Mouse (Mus musculus) kidney, postnatal 10 days (tissue): Measurements from ENCODE around the gene Smarcal1.

Experiments used
- DNase-seq: peaks from one replicate; pipeline ENCODE4 v3.0.0; 2021; ENCODE audit warnings: mixed read lengths

Gene Smarcal1

DNA sequence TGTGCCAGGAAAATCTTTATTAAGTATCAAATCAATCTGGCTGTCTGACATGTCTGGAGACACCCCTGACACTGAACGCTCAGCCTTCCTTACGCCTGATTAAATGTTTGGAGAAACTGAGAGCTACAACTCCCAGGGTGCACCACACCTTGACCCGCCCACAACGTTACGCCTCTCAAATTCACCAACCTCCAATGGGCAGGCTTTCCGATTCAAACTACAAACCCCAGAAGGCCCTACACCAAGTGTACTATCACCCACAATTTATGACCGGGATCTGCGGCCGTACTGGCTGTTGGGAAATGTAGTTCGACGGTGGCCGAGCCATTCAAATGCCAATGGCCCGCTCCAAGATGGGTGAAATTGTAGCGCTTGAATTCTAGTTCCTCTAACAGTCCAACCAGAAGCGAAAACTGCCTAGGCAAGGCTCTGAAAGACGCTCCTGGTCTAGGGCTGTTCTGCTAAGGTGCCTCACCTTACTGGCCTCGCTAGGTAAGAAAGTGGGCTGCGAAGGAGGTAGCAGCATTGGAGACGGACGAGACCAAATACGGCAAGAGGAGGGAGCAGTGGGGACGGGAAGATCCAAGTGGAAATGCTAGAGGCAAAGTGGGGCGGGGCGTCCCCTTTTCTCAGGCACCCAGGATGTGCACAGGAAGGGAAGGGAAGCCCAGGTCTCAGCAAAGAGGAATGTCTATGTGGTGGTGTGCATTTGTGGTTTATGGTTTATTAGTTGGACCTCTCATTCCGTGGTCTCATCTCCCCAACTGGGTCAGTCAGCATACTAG is at the start of gene Smarcal1:
Gene Smarcal1 (plus strand): TSS at position 305 of the 785 bp plus-strand sequence.
- DNase-seq: peak; percentile 94

DNA sequence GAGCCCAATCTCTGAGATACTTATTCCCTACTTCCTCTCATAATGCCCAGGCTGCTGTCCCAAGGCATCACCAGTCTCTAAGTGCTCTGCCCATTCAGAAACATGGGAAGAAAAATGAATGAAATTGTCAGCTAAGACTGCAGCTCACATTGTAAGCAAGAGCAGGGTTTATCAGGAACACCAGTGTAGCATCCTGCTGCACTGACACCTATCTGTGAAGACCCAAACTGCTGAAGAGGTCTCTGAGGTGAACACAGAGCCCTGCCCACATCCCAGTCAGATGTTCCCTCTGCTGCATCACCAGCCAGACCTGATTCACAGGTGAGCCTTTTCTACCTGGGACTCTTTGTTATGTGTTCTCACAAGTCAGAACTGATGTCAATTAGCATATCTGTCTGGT is 49.6 kb upstream of the Smarcal1 start:
- no peak for DNase-seq

DNA sequence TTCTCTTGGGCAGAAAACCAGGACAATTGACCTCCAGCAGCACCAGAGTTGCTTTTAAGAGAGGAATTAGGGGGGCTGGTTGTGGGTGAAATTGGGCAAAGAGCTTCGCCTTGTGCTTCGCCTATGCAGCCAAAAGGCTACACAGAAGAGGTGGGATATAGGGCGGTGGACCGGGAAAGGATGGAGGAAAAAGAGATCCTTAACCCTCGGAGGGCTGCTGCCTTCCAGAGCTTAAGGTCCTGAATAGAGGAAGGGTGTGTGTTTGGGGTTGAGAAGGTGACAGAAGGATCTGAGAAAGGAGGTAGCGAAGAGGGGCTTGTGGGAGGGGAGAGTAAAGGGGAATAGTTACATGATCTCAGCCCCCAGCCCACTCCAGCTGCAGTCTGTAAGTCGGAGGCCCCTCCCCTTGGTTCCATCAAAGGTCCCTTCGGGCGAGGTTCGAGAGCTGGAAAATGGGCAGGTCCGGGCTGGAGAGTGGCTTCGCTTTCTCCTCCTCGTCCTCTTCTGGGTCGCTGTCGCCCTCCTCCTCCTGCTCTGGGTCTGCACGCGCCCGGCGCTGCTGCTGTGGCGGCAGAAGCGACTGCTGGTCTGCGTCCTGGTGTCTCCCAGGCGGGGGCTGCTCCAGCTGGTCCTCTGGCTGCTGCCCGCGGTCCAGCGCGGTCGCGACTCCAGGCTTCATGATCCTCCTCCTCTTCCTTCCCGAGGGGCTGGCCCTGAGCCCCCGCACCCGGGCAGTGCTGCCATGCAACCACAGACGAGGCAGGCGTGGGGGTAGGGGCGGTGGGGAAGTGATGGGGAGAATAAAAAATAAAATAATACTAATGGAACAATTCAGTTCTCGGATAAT is 47.1 kb upstream of the Smarcal1 start:
- DNase-seq: peak; percentile 23

DNA sequence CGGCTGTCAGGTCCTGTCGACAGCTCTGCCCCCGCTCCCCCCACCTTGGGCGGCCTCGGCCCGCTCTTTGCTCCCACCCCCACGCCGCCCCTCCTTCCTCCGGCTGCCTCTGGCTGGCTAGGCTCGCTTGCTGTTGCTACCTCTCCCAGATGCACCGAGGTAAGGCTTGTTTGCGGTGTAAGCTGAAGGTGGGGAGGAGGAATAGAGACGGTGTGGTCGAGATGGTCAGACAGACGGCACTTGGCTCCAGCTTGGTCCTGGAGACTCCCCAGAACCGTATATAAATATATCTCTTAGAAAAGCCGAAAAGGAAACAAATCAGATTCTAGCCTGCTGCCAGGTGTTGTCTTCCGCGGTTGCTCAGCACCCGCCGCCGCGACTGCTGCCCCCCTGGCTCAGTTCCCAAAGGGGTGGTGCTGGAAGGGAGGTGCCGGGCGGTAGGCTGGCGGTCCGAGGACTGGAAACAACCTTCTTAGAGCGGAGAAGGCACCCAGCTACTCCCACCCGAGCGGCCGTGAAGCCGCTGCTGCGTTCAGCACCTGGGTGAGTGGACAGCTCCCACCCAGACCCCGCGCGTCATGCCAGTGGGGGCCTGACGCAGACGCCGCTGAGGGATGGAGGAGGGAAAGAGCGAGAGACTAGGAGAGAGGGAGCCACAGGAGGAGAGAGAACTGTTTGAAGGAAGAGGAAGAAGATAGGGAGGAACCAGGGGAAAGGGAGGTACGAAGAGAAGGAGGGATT is 46.3 kb upstream of the Smarcal1 start, which contains the start of gene March4:
Gene March4 (minus strand): TSS at position 320 of the 741 bp plus-strand sequence.
- DNase-seq: peak; percentile 90

DNA sequence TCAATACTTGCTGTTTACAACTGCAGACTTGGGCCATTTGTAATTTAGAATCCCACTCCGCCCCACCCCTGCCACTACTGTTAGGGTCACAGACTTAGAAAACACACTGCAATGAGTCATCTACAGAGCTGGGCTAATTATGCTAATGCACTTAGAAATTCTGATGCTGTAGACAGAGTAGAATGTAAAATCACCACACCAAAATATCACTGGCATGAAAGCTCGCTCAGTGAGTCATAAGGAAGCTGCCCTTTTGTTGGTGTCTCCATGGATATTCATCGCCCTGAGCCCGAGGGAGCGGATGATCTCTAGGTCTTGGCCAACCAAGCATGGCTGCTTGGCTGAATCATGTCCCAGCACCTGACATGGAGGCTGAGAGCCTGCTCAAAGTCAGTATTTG is 44.8 kb upstream of the Smarcal1 start:
- no peak for DNase-seq

DNA sequence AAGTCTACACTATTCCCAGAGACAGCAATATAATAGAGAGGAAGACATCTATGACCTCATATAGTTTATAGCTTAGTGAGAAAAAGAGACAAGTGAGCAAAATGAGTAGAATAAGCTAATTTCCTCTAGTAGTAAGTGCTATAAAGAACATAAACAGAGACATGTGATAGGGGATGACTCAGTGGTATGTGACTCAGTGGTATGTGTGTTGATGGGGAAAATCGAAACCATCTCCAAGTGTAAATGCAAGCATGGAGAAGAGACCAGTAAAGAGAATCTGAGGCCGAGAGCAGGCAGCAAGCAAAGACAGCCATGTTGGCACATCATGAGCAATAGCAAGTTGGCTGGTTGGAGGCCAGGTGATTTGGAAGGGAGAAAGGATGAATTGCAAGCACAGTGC is 32.7 kb upstream of the Smarcal1 start:
- no peak for DNase-seq

DNA sequence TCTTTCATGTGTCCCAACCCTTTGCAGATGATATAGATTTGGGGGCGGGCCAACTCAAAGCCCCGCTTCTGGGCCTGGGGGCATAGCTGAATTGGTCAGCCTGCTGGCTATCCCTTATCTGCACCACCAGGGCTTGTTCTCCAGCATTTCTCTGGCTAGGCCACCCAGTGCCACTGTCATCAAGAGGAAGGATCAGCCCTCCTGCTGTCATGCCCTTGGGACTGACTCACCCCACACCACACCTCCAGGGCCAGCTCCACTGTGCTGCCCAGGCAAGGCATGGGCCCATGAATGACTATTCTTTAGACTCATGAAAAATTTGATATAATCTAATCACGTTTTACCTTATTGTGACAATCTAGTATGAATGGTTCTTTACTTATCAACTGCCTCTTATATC is 26.6 kb upstream of the Smarcal1 start:
- no peak for DNase-seq

DNA sequence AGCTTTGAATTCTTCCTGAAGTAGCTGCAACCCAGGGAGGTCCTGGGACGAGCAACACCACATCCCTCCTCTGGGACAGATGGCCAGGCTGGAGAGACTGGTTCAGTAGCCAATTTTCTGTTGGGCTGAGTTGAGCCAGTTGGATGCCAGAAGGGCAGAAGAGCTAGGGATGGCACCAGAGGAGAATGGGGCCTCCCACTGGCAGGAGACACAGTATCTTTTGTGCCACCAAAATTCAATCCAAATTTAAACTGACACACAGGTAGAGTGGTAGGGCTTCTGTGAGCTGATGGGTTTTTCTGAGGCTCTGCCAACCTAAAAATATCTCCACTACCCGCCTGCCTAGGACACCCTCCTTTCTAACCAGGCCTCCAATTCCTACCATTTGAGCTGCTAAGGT is 24.4 kb upstream of the Smarcal1 start:
- no peak for DNase-seq

DNA sequence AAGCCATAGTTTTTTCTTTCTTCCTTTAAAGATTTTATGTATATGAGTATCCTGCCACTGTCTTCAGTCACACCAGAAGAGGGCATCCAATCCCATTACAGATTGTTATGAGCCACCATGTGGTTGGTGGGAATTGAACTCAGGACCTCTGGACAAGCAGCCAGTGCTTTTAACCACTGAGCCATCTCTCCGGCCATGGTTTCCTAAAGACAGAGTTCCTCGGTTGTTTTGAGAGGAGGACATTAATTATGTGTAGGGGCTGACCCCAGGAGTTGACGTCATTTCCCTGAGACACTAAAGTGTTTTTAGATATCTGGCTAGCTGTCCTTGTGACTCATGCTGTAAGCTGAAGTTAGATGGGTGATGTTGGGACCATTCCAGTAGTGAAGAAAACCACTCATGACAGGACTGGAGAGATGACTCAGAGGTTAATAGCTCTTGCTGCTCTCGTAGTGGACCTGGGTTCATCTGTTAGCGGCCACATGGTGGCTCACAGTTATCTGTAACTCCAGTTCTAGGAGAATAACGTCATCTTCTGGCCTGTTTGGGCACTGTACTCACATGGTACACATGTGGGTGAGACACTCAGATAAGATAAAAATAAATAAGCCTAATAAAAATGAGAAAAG is 18.6 kb upstream of the Smarcal1 start:
- DNase-seq: no peak

DNA sequence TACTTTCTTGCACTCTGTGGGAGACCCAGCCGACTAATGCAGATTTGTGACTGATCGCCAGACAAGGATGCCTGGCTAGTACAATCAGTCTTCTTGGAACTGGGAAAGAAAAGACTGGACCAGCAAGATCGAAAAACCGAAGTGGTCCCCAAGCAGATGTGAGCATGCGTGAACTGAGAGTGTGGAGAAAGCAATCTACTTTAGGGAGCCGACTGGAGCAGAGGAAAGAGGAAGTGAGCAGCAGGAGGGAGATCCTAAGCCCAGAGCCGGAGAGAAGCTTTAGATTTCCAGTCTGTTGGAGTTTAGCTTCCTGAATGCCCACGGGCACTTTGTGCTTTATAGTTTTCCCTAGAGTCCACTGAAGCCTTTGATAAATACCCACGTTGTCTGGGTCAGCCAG is 16.0 kb upstream of the Smarcal1 start:
- no peak for DNase-seq

DNA sequence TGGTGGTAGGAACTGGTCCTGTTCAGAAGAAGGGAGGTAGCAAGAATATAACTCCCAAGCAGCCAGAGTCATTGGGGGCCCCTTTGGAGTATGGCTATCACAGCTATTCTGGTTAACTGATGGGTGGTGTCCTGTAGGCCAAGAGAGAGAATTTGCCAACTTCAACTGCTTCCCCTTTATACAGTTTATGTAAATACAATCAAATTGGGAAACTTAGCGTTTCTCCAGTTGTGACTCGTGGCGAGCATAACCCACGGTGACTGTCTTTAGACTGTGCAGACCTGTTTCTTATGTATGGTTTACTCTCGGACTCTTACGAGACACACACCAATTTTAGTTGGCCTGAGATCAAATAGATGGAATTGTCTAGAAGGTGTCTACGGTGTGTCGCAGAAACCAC is 14.3 kb upstream of the Smarcal1 start:
- DNase-seq: no peak

DNA sequence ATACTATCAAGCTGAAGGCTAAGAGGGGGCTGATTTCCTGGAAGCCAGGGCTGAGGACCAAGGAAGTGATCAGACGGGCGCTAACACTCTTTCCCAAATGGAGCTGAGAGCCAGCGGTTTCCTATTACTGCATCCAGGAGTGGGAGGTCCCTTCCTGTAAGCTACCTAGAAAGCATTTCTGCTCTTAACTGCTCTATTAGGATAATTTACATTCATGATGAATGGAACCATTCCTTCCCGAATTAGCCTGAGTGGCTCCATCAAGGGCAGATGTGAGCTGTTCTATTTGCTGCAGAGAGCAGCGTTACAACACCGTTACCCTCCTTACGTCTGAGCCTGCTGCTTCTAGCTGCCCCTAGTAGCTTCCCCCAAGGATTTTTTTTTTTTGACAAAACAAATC is 9.0 kb upstream of the Smarcal1 start:
- DNase-seq: no peak

DNA sequence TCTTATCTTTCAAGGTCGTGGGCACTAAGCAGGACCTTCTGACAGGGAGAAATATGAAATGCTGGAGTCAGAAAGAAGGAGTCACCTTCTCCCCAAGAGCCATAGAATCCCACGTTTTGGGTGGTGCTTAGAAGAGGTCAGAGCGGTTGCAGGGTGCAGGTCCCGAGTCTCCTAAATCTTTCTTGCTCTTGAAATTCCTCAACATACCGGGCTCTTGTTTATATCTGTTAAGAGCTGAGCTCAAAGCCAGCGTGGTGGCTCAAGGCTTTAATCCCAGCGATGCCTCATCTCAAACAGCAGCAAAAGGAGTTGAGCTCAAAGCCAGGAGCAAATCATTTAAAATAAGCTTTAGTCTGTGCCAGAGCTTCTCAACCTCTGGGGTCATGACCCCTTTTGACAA is 8.4 kb upstream of the Smarcal1 start:
- no peak for DNase-seq

DNA sequence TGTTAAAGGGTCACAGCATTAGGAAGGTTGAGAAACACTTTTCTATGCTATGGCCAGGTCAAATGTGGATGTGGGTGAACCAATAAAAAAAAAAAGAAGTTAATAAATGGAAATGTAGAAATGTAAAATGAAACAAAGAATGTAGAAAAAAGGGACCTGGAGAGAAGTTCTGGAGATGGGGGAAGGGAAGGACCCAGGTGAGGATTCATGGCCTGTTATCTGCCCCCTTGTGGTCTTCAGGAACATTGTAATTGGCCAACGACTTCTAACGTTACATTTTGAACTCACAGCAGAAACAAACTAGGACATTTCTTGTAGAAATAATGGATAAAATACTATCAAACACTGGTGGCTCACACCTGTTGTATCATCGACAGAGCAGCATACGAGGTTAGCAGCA is 7.9 kb upstream of the Smarcal1 start:
- no peak for DNase-seq

DNA sequence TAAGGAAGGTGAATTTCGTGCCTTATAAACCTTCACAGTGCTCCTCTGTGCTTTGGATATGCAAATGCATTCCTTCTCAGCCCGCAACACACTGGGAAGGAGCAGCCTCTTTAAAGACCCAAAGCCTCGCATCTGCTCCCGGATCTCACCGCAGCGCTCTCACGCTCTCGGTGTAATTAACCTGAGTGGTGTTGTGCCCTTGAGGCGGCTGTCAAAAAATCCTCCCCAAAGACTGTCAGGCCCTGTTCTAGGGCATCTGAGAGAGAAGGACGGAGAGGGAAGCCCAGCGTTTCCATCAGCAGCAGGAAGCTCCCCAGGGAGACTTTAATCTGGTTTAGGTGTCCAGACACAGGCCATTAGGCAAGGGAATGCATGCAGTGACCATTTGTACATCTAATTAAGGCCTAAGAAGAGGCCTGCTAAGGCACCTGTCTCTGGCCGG is 5.5 kb upstream of the Smarcal1 start:
- no peak for DNase-seq

DNA sequence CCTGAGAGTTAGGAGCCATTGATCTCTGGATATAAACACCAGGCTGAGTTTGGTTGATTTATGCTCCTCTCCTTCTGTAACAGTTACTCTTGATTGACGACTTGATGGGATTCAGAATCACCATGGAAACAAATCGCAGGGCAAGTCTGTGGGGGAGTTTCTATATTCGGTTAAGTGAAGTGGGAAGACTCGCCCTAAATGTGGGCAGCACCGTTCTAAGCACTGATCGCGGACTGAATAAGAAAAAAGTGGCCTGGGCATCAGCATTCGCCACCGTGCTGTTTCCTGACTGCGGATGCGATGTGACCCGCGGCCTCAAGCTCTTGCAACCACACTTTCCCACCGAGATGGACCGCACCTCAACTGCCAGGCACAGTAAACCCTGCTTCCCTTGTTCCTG is 4.7 kb upstream of the Smarcal1 start:
- no peak for DNase-seq

DNA sequence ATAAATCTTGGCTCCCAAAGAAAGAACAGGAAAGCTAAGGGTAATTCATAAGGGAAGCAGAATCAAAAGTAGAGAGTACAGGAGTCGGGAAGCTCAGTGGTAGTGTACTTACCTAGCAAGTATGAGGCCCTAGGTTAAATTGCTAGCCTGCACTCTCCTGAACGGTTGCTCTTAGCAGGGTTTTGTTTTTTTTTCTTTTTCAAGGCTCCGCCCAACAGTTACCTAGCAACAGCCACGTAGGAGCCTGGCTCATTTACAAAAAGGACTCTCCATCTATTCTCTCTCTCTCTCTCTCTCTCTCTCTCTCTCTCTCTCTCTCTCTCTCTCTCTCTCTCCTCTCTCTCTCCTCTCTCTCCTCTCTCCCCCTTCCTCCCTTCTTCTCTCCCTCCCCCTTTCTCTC is 4.2 kb upstream of the Smarcal1 start:
- no peak for DNase-seq

DNA sequence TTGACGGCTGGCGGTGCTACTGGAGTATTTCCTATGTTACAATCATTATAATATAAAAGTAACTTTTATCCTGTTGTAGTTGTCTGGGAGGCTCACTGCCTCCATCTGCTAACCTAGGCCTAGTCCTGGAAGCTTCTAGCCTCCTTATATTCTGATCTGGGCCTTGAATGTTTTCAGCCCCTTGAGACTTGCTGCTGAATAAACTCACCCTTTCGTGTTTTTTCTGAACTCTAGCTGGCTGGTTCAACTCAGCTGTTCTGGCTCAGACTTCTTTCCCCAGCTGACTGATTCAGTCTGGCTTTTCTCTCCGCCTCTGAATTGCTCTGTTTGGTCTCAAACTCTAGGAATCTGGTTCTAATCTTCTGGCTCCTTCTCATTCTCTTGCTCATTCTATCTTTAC is 855 bp downstream of the Smarcal1 start:
- no peak for DNase-seq

DNA sequence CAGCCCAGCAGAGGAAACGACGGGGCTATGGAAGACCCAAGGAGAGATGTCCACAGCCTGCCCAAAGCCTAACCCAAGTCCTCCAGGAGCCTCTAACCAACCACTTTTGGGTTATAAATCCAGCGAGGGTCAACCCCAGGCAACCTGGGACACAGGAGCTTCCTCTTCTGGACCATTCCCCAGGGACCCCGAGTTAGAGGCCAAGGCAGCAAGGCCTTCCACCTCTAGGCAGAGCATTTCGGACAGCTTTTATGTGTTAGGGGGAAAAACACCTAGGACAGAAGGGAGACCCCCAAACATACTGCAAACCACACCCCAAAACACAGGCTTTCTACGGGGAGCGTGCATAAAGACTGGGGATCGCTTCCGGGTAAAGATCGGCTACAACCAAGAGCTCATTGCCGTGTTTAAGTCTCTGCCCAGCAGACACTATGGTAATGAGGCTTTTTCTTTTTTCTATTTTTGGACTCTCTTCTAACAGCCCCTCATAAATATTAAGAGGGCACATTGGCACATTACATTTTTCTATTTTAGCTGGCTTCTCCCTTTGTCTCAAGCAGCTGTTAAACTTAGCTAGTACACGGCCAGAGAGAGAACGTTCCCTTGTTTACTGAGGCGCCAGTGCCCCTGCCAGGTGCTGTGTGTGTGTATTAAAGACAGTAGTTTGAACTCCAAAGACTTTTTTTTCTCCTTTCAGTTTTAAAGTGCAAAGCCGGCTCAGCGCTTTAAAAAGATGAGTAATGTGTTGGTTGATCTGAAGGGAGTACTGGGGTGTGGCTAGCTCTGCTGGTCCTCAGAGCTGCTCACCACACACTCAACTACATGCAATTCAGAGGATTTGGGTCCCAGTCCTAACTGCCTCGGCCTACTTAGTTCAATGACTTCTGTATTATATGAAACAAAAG is 3.2 kb downstream of the Smarcal1 start:
- no peak for DNase-seq

DNA sequence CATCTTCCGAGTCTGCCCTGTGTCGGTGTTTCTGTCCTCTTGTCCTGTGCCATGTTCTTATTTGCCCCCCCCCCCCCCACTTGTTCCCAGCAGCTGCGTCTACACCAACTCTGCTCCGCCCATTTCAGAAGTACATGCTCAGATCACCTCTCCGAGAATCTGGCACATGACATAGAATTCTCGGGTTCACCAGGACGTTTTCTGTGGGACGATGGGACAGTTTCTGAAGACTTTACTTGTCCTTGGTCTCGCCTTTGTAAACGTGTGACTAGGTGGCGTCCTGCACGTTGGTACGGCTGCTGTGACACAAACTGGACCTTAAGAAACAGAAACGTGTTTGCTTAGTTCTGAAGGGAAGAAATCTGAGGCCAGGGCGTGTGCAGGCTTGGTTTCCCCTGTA is 4.5 kb downstream of the Smarcal1 start:
- DNase-seq: no peak

DNA sequence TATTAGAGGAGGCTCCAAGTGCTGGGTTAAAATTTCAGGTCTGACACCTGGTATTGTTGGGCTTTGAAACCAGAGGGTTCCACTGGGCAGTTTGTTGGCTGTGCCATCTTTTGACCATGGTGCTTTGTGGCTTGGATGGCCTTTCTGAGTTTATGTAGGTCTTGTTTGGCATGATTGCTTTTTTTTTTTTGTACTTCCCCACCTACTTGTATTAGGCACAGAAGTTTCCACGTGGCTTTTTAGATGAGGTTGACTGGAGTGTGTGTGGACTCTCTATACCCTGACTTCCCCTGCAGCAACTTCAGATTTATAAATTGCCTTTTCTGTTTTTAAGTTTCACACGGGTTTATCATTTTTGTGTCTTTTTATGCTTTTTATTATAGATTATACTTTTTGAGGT is 5.7 kb downstream of the Smarcal1 start:
- DNase-seq: no peak

DNA sequence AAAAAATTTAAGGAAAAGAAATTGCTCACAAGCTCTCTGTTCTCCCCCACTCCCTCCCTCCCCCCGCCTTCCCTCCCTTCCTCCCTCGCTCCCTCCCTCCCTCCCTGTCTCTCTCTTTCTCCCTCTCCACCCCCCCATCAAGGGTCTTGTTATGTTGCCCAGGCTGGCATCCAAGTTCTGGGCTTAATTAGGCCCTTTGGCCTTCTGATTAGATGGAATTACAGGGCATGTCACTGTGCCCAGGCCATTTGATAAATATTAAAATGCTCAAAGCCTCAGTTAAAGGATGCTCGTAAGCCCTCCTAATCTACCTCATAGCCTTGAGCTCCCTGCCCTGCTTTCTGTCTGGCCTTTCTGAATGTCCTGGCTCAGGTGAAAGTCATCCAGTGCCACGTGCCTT is 7.6 kb downstream of the Smarcal1 start:
- no peak for DNase-seq
